Mouse (Mus musculus) activated CD4-positive, CD25-positive, alpha-beta regulatory T cell, adult 4 months (primary cell): Measurements from ENCODE around the gene Pygl. TPM values are rescaled to one million over a fixed set of nuclear protein-coding genes. Genes with fewer than 3 reads are reported as not detected.
A peak's percentile ranks its signal among the peaks of the same experiment; 100 is the strongest.
"Not testable (repeated sequence)": the region's sequence is repeated elsewhere in the genome, so short reads cannot be mapped to it uniquely, and the experiment has no call there.

ENCODE experiments used
- ATAC-seq: one replicate; pipeline ENCODE4 v1.8.0; 2017
- polyA plus RNA-seq, 2 experiments: library from polyadenylated mRNA; unstranded; fragments of 100-300 nt; shearing (Covaris generic); gene quantifications; one replicate each; pipeline ENCODE4 v1.2.1; 2017

Pygl gene
- polyA plus RNA-seq, 2 experiments from 2014 or later = 0.17 to 0.42 TPM

GRCm38 (mm10) chr12:70227121-70227932, 4.0 kb downstream of the Pygl start:
- no peak for ATAC-seq

DNA sequence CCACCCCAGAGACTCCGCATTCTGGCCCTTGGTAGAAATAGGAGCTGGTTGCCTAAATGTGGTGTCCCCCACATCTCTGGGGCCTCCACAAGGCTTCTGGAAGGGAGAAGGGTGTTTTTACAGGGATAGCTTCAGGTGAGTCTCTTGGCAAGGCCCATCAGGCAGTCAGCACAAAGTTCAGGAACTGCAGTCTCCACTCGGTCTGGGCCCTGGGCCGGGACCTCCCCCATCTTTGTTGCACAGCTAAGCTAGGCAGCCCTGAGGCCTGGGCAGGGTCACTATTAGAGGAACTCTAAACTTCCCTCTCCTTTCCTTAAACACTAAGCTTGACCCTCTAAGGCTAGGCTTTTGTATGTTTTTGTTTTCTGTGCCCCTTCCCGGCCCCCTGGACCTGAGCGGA, 4.6 kb downstream of the Pygl start:
- no peak for ATAC-seq

GRCm38 (mm10) chr12:70223331-70223730, 8.0 kb downstream of the Pygl start:
- ATAC-seq = no peak

DNA sequence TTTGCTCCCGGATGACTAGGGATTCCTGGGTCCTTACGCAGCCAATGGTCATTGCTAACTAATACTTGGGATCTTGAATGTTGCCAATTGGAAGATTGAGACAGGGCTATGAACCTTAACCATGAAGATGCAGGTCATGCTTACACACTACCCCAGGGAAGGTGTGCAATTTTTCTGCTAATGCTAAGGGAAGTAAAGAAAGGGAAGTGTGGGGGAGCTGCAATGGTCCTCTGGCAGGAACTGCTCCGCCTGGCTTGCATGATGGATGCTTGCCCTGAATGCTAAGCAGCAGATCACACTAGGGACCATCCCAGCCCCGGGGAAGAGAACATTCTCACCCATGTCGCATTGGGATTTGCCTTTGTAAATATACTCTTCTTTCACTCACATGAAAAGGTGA, 9.9 kb downstream of the Pygl start:
- ATAC-seq = no peak

DNA sequence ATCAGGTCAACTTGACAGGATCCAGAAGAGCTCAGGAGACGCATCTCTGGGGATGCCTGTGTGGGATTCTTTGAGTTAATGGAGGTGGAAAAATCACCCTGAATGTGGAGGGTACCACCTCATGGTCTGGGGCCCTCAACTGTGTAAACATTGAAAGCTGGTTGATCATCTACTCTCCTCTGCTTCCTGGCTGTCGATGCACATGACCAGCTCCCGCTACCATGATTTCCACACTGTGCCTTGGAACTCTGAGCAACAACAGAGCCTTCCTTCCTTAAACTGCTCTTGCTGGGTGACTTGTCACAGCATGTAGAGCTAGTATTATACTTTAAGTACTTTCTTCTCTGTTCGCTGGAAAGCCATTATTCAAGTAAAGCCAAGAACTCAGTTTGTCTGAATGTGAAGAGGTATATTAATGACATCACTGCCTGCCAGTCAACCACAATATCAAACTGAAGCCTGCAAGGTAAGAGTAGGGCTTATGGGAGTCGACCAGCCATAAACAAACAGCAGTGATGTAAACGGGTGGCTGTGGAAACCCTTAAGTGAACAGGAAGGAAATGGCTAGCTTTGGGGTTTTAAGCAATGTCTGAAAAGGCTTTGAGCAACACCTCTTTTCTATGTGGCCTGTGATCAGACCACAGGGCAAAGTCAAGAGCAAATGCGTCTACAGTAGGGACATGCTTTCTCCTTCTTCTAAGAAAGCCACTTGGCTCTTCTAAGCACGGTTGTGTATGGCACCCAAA, 12.3 kb downstream of the Pygl start:
- ATAC-seq = peak; percentile 74

DNA sequence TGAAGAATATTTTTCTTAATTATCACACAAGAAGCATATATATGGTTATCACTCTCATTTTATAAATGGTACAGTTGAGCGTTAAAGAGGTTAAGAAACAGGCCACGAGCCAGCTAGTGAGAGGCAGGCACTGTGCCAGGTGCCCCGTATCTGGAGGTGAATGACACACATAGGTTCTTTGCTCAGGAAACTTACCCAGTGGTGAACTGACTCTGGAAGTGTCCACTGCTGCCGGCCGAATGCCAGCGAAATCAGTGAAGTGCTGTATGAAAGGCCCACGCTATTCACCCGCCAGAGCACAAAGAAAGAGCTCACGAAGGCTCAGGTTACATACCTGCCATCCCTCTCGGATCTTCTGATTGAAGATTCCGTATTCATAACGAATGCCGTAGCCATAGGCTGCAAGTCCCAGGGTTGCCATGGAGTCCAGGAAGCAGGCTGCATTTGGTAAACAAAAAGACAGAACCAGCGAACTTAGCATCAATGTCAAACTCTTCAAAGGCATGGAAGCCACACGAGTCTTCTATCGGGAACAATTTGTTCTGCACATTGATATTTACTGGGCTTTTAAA, 15.0 kb downstream of the Pygl start:
- no peak for ATAC-seq

DNA sequence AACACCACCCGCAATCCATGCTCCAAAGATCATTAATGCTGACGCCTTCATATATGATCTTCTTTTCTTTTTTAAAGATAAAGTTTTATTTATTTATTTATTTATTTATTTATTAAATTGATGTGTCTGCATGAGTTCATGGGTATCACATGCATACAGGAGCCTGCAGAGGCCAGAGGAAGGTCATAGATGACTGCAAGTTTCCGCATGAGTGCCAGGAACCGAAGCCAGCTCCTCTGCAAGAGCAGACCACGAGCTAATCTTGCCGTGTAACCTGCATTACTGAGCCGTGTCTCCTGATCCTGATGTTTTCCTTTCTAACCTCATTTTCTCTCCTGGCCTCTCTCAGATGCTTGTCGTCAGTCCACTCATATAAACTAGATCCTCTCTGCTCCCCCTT, 17.0 kb downstream of the Pygl start:
- ATAC-seq = no peak

- ATAC-seq = no peak
These were observed 17.7 kb downstream of the Pygl start for GRCm38 (mm10) chr12:70213601-70214000.

DNA sequence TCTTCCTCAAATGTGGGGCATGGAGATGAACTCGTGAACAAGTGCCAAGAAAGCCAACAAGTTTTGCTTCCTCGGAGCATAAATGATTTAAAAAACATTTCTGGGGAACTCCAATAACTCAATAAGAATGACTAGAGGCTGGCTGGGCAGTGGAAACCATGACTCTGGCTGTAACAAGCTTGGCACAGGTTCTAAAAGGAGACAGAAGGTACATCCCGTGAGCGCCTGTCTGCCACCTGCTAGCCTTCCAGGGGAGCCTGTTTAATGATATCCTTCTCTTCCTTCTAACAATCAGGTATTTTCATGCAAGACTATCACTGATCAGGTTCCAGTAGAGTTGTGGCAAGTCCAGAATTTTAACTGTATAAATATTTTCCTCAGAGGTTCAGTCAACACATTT, 18.8 kb downstream of the Pygl start:
- ATAC-seq = no peak

DNA sequence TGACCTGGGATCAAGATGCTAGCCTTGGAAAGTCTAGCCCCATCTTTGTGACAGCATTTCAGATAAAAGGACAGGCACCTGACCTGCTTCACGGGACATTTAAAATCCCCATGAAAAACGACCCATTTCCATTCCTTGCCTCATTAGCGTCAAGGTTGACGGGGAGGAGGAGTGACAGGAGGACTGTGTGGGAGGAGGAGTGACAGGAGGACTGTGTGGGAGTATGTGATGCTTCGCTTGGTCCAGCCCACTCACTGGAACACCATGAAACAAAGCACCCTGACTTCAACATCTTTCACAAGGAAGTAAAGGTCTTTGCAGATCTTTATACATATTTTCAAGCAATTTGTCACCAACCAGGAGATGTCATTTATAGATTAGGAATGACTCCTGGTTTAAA, 23.1 kb downstream of the Pygl start:
- no peak for ATAC-seq

DNA sequence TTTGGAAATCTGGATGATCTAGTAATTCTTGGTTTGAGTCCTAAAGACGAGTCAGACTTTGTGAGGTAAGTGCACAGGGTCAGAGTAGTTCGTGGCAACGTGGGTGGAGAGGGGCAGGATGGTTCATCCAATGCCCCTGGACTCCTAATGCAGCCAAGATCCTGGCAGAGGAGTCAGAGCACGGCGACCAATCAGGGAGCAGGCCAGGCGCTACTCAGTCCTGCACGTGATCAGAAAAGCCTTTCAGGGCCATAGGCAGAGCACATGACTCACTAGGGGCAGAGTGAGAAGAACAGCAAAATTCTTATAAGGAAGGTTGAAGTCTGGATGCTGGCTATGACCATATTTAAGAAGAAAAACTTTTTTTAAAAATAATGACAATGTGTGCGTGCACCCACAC, 26.9 kb downstream of the Pygl start:
- no peak for ATAC-seq

DNA sequence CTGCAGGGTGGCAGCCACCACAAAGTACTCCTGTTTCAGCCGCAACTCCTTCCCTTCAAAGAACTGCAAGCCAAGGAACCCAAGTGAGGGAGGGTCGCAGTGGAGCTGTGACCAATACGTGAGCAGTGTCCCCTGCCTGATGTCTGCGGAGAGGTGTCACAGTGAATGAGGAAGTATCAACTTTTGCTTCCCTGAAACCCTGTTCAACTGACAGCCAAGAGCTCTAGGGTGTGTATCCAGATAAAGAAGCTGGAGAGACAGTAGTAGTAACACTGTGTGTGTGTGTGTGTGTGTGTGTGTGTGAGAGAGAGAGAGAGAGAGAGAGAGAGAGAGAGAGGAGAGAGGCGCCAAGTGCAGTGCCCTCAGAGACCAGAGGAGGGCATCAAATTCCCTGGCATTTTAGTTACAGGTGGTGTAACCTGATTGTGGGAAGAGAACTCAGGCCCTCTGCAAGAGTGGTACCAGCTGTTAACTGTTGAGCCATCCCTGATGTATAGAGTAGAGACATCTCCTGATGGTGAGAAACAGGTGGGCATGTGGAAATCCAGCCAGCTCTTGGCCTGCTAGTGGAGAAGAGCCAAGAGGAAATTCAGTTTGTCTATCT, 29.3 kb downstream of the Pygl start:
- ATAC-seq = no peak

DNA sequence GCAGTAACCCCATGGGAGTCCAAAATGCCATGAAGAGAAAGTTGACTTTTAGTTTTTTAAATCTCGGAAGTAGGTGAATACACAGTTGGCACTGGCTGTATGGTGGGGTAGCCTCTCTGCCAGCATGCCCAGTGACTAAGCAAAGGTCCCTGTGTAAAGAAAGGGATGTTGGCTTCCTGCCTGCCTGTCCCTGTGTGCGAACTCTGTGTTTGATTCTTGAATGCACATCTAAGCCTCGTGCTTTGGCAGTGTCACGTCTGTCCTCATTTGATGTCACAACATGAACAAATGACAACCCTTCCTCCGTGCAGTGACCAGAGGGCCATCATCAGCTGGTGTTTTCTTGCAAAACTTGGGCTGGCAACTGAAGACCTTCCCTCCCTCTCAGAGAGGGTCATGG, 34.9 kb downstream of the Pygl start:
- ATAC-seq = no peak

DNA sequence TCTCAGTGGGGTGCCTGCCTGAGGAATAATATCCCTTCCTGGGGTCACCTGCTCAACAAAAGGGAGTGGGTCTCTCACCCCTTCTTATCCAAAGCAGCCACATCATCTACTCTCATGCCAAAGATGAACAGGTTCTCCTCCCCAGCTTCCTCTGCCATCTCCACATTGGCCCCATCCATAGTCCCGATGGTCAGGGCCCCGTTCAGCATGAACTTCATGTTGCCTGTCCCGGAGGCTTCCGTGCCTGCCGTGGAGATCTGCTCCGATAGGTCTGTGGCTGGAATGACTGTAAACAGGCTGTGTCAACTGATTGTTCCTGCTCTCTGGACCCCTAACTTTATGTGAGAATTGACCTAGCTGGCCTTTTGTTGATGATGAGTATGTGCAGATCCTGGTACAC, 35.9 kb downstream of the Pygl start:
- no peak for ATAC-seq

- ATAC-seq = no peak
These were observed 39.0 kb downstream of the Pygl start for GRCm38 (mm10) chr12:70192267-70192727.

DNA sequence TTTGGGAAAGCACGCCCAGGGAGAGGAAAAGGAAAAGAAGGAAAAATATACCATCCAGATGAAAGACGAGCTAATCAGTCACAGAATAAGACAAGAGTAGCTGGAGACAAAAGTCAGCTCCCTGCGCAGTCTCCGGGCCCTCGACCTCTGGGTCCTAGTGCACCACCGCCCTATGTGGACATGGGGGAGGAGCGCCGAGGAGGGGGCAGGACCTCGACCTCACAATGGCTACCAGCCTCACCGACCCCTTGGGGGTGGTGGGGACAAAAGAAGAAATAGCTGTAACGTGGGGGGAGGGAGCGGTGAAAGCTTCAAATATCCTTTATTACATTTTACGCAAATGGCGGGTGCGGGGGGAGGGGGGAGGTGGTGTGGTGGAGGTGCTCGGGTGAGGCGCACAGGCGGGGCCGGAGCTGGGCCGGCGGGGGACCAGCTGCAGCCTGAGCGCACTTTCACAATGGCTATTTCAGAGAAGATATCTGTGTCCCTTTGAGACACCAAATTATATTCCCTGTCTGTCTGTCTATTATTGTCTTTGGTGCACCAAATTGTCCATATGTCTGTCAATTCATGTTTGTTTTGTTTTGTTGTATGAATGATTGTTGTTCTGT, 47.0 kb downstream of the Pygl start:
- no peak for ATAC-seq

GRCm38 (mm10) chr12:70183507-70183906, 47.8 kb downstream of the Pygl start:
- not testable (repeated sequence) for ATAC-seq

GRCm38 (mm10) chr12:70169969-70170368, 61.3 kb downstream of the Pygl start:
- no peak for ATAC-seq

- no peak for ATAC-seq
These were observed 63.3 kb downstream of the Pygl start for GRCm38 (mm10) chr12:70167950-70168349.

- ATAC-seq = no peak
These were observed 66.5 kb downstream of the Pygl start for GRCm38 (mm10) chr12:70164741-70165140.

- no peak for ATAC-seq
These were observed 70.2 kb downstream of the Pygl start for GRCm38 (mm10) chr12:70161057-70161456.

- no peak for ATAC-seq
These were observed 73.8 kb downstream of the Pygl start for GRCm38 (mm10) chr12:70157292-70158066.
